Mouse (Mus musculus) layer of hippocampus, adult 8-10 months (tissue): ENCODE results near the gene Nit2. TPM values are rescaled to one million over a fixed set of nuclear protein-coding genes. Genes with fewer than 3 reads are reported as not detected.

ENCODE experiments used
- total RNA-seq, 4 experiments: library from RNA; stranded (reverse); gene quantifications; 2 replicates each; pipeline ENCODE4 v1.2.4; 2022

Gene Nit2
- total RNA-seq, 4 experiments from 2014 or later, result 13.6 to 18.2 (median 18.0) TPM

Other genes starting within 250 kb of the Nit2 start
- 1 to 10 TPM in 3 of 4 experiments, under 1 TPM in 1; 0.87 to 4.1 (median 1.9) TPM for gene Lnp1, start 239.3 kb downstream of the Nit2 start, total RNA-seq
- under 1 TPM in 2 of 4 experiments, not detected in 2; 0.21 to 0.34 TPM for gene Tmem45a2, start 96.0 kb downstream of the Nit2 start, total RNA-seq
- gene Tomm70a, start 45.6 kb downstream of the Nit2 start, total RNA-seq, result 10 to 100 TPM; 89.5 to 97.7 (median 91.6) TPM
- gene Tbc1d23, start 64.2 kb upstream of the Nit2 start, total RNA-seq, result 10 to 100 TPM; 47.4 to 52.9 (median 51.1) TPM
- 1 to 10 TPM in 1 of 4 experiments, under 1 TPM in 3; 0.18 to 1.4 (median 0.67) TPM for gene Tmem30c, start 125.5 kb upstream of the Nit2 start, total RNA-seq
- gene Filip1l, start 185.8 kb upstream of the Nit2 start, total RNA-seq, result 1 to 10 TPM; 4.2 to 5.0 (median 4.7) TPM